Comparison of ENCODE assay signal across 7 mouse cellular contexts in genomic region chr1:39417817-39418216, GRCm38 (mm10). TPM values are rescaled to one million over a fixed set of nuclear protein-coding genes. Genes with fewer than 3 reads are reported as not detected.
A peak's percentile ranks its signal among the peaks of the same experiment; 100 is the strongest.
DNase-seq lines count a peak whose midpoint lies in the region; ATAC-seq and TF ChIP-seq lines count a peak whose summit lies in the region.

No protein-coding gene starts in this region.

- no peaks in the 10 kb centered on the region for H3K27me3 ChIP-seq in embryonic facial prominence, embryonic 11.5 days (ENCODE audit: control insufficient read depth, insufficient read depth, low read length)
- no peaks in the 10 kb centered on the region for H3K27me3 ChIP-seq in liver, embryonic 16.5 days (ENCODE audit: control insufficient read depth, insufficient read depth, low read depth, low read length)
- H3K27me3 ChIP-seq in small intestine, adult 2 months (ENCODE audit: control insufficient read depth, insufficient read depth, low read length), result no peaks in the 10 kb centered on the region

- TF ChIP-seq POLR2A in small intestine, adult 2 months (IDR thresholded peaks at IDR 0.05; ENCODE audit: low read depth, low read length), result no peak

- H3K4me1 ChIP-seq in embryonic facial prominence, embryonic 11.5 days (ENCODE audit: control insufficient read depth, insufficient read depth, low read length), result no peaks in the 10 kb centered on the region
- H3K4me1 ChIP-seq in liver, embryonic 16.5 days (ENCODE audit: control insufficient read depth, low read depth, low read length), result peaks cover 6% of the 10 kb centered on the region
- H3K4me1 ChIP-seq in small intestine, adult 2 months (ENCODE audit: control insufficient read depth, insufficient read depth, insufficient read length, low read length), result peaks cover 4% of the 10 kb centered on the region; the same call in 1 of the 2 replicates

- H3K4me2 ChIP-seq in embryonic facial prominence, embryonic 11.5 days (ENCODE audit: low read depth, low read length), result no peak overlapping the region
- H3K4me2 ChIP-seq in liver, embryonic 16.5 days (ENCODE audit: low read depth, low read length), result no peak overlapping the region

- peak overlapping the region; percentile 14; the same call in 1 of the 2 replicates for H3K9ac ChIP-seq in embryonic facial prominence, embryonic 11.5 days (replicated peaks; ENCODE audit: low read length)
- no peak overlapping the region for H3K9ac ChIP-seq in liver, embryonic 16.5 days (ENCODE audit: low read depth, low read length)

- H3K36me3 ChIP-seq in embryonic facial prominence, embryonic 11.5 days (replicated peaks; ENCODE audit: control insufficient read depth, insufficient read depth, low read depth, low read length), result no peaks in the 10 kb centered on the region
- no peaks in the 10 kb centered on the region for H3K36me3 ChIP-seq in liver, embryonic 16.5 days (ENCODE audit: control insufficient read depth, insufficient read depth)
- H3K36me3 ChIP-seq in small intestine, adult 2 months (ENCODE audit: control insufficient read depth, insufficient read depth, low read length), result no peaks in the 10 kb centered on the region; the same call in 1 of the 2 replicates

- DNase-seq in ovary, adult 18-20 months (ENCODE audit: low spot score), result peak; percentile 85
- DNase-seq in ovary, postnatal 10 days (ENCODE audit: low spot score), result no peak
- peak; percentile 59 for DNase-seq in embryonic facial prominence, embryonic 11.5 days (ENCODE audit: low spot score)
- peak; percentile 68 for DNase-seq in heart, postnatal 4 days
- no peak for DNase-seq in cerebellum, postnatal 25 days

- no peak overlapping the region for H3K27ac ChIP-seq in embryonic facial prominence, embryonic 11.5 days (replicated peaks; ENCODE audit: low read depth, low read length)
- H3K27ac ChIP-seq in liver, embryonic 16.5 days (ENCODE audit: low read length), result no peak overlapping the region; the same call in 1 of the 2 replicates
- H3K27ac ChIP-seq in small intestine, adult 2 months (ENCODE audit: insufficient read depth, low read depth, low read length), result peak overlapping the region; percentile 46; the same call in 1 of the 2 replicates

- no peak for ATAC-seq in embryonic facial prominence, embryonic 11.5 days (replicated peaks; ENCODE audit: insufficient number of reproducible peaks, low FRiP score, low TSS enrichment, low read depth)
- ATAC-seq in liver, embryonic 16.5 days (ENCODE audit: low read depth), result peak; percentile 37; the same call in 1 of the 2 replicates

- H3K4me3 ChIP-seq in embryonic facial prominence, embryonic 11.5 days (ENCODE audit: low read depth, low read length), result no peak overlapping the region
- H3K4me3 ChIP-seq in liver, embryonic 16.5 days (ENCODE audit: low read depth, low read length), result no peak overlapping the region
- no peak overlapping the region for H3K4me3 ChIP-seq in small intestine, adult 2 months (ENCODE audit: low read depth, low read length)

- no peak for TF ChIP-seq CTCF in small intestine, adult 2 months (IDR thresholded peaks at IDR 0.05; ENCODE audit: extremely low read depth, insufficient read length, insufficient replicate concordance, low read depth, low read length)

- WGBS in embryonic facial prominence, embryonic 11.5 days, result 16% methylated on average over 12 of the region's 12 CpGs
- WGBS in liver, embryonic 16.5 days (ENCODE audit: insufficient replicate concordance), result 35% methylated on average over 12 of the region's 12 CpGs
- 9% methylated on average over 12 of the region's 12 CpGs for WGBS in small intestine, adult 2 months

- H3K9me3 ChIP-seq in embryonic facial prominence, embryonic 11.5 days (replicated peaks; ENCODE audit: control insufficient read depth, low read length), result no peaks in the 10 kb centered on the region
- H3K9me3 ChIP-seq in liver, embryonic 16.5 days (replicated peaks; ENCODE audit: control insufficient read depth, low read length), result peaks cover 2% of the 10 kb centered on the region; the same call in 1 of the 2 replicates

RNA-seq across cellular contexts. Expression of gene Rpl31, which starts 50.2 kb away (rescaled TPM):
- polyA plus RNA-seq in embryonic facial prominence, embryonic 11.5 days (2014; fragmentation: Nextera tagmentation; extraction: Ambion mirVana), result 507 and 521 TPM in 2 replicates
- total RNA-seq in heart, postnatal 4 days (2021), result 100 to 1,000 TPM; 810 to 867 TPM
- polyA plus RNA-seq in liver, embryonic 16.5 days (2015; fragmentation: Nextera tagmentation; extraction: Ambion mirVana), result 252 and 283 TPM in 2 replicates
- 34.5 and 55.5 TPM in 2 replicates for polyA plus RNA-seq in small intestine, adult 2 months (2012; rRNA removed)

Comparison
In these comparisons a context has a peak if more than half of its experiments do, and no peak if none do; other contexts are left out.
1. DNase-seq: peak in ovary, adult 18-20 months (single experiment), embryonic facial prominence, embryonic 11.5 days (single experiment) and heart, postnatal 4 days (single experiment); none in ovary, postnatal 10 days (single experiment) and cerebellum, postnatal 25 days (0 of 2).